Mouse (Mus musculus) forebrain, embryonic 11.5 days (tissue): Measurements from ENCODE around the gene Cnga3. TPM values are rescaled to one million over a fixed set of nuclear protein-coding genes. Genes with fewer than 3 reads are reported as not detected.

ENCODE experiments used
- ATAC-seq: fragments of 200-750 bp; cut with Nextera tagmentation; replicated peaks from 2 replicates; pipeline ENCODE4 v1.8.0; 2017; ENCODE audit warnings: moderate TSS enrichment; ENCODE audit not compliant: low FRiP score
- DNase-seq: peaks from one replicate; pipeline ENCODE4 v3.0.0-alpha.2; 2017; ENCODE audit warnings: low spot score
- H3K27ac ChIP-seq: fragments of 300-500 bp; sonication (generic); 2 replicates; pipeline ENCODE4 v1.5.1; 2014; ENCODE audit warnings: low read depth, low read length
- H3K27me3 ChIP-seq: fragments of 300-500 bp; sonication (generic); 2 replicates; pipeline ENCODE4 v1.6.1; 2014; ENCODE audit warnings: mild to moderate bottlenecking, low read length, mixed read lengths; ENCODE audit not compliant: control insufficient read depth, insufficient read depth
- H3K36me3 ChIP-seq: fragments of 300-500 bp; sonication (generic); 2 replicates; pipeline ENCODE4 v1.6.1; 2014; ENCODE audit warnings: mild to moderate bottlenecking, low read length, moderate library complexity, mixed read lengths; ENCODE audit not compliant: control insufficient read depth, insufficient read depth
- H3K4me1 ChIP-seq: fragments of 300-500 bp; sonication (generic); replicated peaks from 2 replicates; pipeline ENCODE4 v1.6.1; 2014; ENCODE audit warnings: low read length, mixed read lengths; ENCODE audit not compliant: control insufficient read depth, insufficient read depth
- H3K4me2 ChIP-seq: fragments of 300-500 bp; sonication (generic); 2 replicates; pipeline ENCODE4 v1.6.1; 2014; ENCODE audit warnings: low read depth, mild to moderate bottlenecking, low read length, moderate library complexity, mixed read lengths; ENCODE audit not compliant: severe bottlenecking
- H3K4me3 ChIP-seq: fragments of 300-500 bp; sonication (generic); 2 replicates; pipeline ENCODE4 v1.5.1; 2014; ENCODE audit warnings: low read depth, low read length
- H3K9ac ChIP-seq: fragments of 300-500 bp; sonication (generic); 2 replicates; pipeline ENCODE4 v1.6.1; 2014; ENCODE audit warnings: low read length
- H3K9me3 ChIP-seq: fragments of 300-500 bp; sonication (generic); 2 replicates; pipeline ENCODE4 v1.6.1; 2016; ENCODE audit warnings: low read length, mixed read lengths; ENCODE audit not compliant: control insufficient read depth
- WGBS: fragments of 180-500 bp; shearing (Covaris S2); extraction: QIAGEN DNeasy Blood & Tissue Kit; methylation state at CpG from one replicate; pipeline ENCODE4 v1.1.7; 2014; 5-methylcytosine and 5-hydroxymethylcytosine counted together
- polyA plus RNA-seq: library from polyadenylated mRNA; unstranded; fragments of >200 nt; fragmentation: Nextera tagmentation; extraction: Ambion mirVana; gene quantifications from 2 replicates; pipeline ENCODE4 v1.2.1, GENCODE M21; 2014

Cnga3 gene
- 0.36 TPM in 1 of 2 replicates, not detected in the other for polyA plus RNA-seq

GRCm38 (mm10) chr1:37214144-37214543, at the start of gene Cnga3:
Gene Cnga3, plus strand, starts transcription at chr1:37214434.
- Histone ChIP-seq H3K27ac (no peak within 1 kb of the TSS), H3K4me1 (no peaks in the 10 kb centered on the region), H3K9me3 (no peaks in the 10 kb centered on the region), H3K4me2 (no peak within 1 kb of the TSS), H3K36me3 (no peaks in the 10 kb centered on the region), H3K9ac (no peak within 1 kb of the TSS), H3K27me3 (no peaks in the 10 kb centered on the region), H3K4me3 (no peak within 1 kb of the TSS)
- DNase-seq: no peak
- WGBS: 60% methylated on average over 1 of the region's 1 CpGs
- ATAC-seq: no peak

DNA sequence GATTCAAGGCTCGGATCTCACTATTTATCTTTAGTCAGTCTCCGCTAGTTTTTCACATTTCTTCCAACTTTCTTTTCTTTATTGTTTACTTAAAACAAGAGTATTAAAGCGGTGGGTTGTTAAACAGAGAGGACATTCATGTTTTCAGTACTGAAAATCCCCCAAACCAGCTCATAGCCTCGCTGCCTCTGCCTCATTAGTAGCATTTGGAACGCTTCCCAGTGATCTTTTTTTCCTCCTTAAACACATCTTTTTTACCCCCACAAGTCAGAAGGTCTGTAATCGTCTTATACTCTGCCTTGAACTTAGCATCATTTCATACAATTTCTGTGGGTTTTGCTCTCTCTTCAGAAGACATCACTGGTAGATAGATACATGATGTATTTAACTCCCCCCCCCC, 48.2 kb upstream of the Cnga3 start:
- WGBS: 63% methylated on average over 6 of the region's 6 CpGs
- DNase-seq (no peak), ATAC-seq (no peak)
- Histone ChIP-seq H3K9ac (no peak overlapping the region), H3K4me3 (no peak overlapping the region), H3K4me2 (no peak overlapping the region), H3K27me3 (no peaks in the 10 kb centered on the region), H3K9me3 (no peaks in the 10 kb centered on the region), H3K4me1 (no peaks in the 10 kb centered on the region), H3K27ac (no peak overlapping the region), H3K36me3 (no peaks in the 10 kb centered on the region)

DNA sequence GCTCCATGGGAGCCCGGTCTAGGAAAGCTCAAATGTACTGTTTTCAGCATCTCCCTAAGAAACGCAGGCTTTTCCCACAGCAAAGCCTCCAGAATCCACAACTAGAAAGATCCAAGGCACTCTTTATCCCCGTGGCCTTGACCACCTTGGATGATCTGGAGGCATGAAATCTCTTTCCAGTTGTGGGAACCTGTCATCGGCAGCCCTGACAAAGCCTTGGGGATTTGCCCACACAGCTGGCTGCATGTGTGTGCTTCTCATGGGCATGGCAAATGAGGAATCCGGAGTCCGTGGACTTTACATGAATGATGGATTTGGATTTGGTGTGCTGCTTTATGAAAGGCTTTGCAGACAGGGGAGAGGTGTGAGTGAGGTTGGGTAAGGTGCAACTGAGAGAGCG, 46.3 kb upstream of the Cnga3 start:
- 81% methylated on average over 7 of the region's 7 CpGs for WGBS
- no peak for ATAC-seq

GRCm38 (mm10) chr1:37177874-37178273, 36.4 kb upstream of the Cnga3 start:
- no peak for DNase-seq
- no peaks in the 10 kb centered on the region for H3K27me3 ChIP-seq

More for the DNA sequence above, 46.3 kb upstream of the Cnga3 start:
- Histone ChIP-seq H3K27ac (no peak overlapping the region), H3K27me3 (no peaks in the 10 kb centered on the region), H3K4me3 (no peak overlapping the region), H3K9ac (no peak overlapping the region), H3K9me3 (no peaks in the 10 kb centered on the region), H3K36me3 (no peaks in the 10 kb centered on the region), H3K4me2 (no peak overlapping the region), H3K4me1 (no peaks in the 10 kb centered on the region)
- no peak for DNase-seq

GRCm38 (mm10) chr1:37179852-37180251, 34.4 kb upstream of the Cnga3 start:
- Histone ChIP-seq H3K9ac (no peak overlapping the region), H3K36me3 (no peaks in the 10 kb centered on the region), H3K27me3 (no peaks in the 10 kb centered on the region), H3K9me3 (no peaks in the 10 kb centered on the region), H3K27ac (no peak overlapping the region), H3K4me2 (no peak overlapping the region), H3K4me3 (no peak overlapping the region), H3K4me1 (no peaks in the 10 kb centered on the region)
- 74% methylated on average over 5 of the region's 5 CpGs for WGBS
- ATAC-seq (no peak), DNase-seq (no peak)

More at GRCm38 (mm10) chr1:37177874-37178273, 36.4 kb upstream of the Cnga3 start:
- WGBS: 88% methylated on average over 2 of the region's 2 CpGs
- Histone ChIP-seq H3K9me3 (no peaks in the 10 kb centered on the region), H3K27ac (no peak overlapping the region), H3K9ac (no peak overlapping the region), H3K36me3 (no peaks in the 10 kb centered on the region), H3K4me2 (no peak overlapping the region), H3K4me3 (no peak overlapping the region), H3K4me1 (no peaks in the 10 kb centered on the region)
- no peak for ATAC-seq

DNA sequence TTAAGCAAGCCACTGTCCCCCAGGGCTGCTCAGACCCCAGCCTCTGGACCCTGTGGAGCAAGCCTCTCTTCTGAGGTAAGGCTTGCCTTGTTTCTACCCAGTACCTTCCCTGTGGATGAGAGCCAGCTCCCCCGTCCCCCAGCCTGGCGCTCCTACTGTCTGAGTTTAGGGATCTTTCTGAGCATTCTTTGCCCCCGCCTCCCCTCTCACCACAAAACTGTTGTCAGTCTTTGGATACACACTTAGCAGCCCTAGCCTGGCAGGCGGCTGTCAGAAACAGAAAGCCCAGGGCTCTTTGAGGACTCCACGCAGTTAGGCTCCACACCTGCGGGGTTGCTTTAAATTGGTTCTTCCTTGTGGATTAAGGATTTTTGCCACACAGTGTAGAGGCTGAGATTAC, 27.2 kb upstream of the Cnga3 start:
- 53% methylated on average over 6 of the region's 6 CpGs for WGBS

DNA sequence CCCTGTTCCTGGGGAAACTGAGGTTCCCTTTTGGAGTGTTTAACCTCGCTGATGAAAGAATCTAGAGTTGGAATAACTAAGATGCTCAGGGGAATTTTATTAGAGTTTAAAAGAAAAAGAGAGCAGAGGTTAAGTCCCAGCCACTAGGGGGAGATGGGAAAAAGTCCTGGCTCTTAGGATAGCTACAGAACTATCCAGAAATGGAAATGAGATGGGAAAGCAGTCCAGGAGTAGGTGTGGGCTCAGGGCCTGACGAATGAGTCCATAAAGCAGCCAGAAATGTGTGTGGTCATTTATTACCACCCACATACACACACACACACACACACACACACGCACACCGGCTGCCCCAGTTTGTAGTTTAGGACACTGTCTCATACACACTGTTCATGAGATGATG, 19.6 kb upstream of the Cnga3 start:
- WGBS: 63% methylated on average over 4 of the region's 4 CpGs
- Histone ChIP-seq H3K4me3 (no peak overlapping the region), H3K4me1 (no peaks in the 10 kb centered on the region), H3K9ac (no peak overlapping the region), H3K27me3 (no peaks in the 10 kb centered on the region), H3K4me2 (no peak overlapping the region), H3K9me3 (no peaks in the 10 kb centered on the region), H3K27ac (no peak overlapping the region), H3K36me3 (no peaks in the 10 kb centered on the region)
- no peak for DNase-seq
- ATAC-seq: no peak

More for the DNA sequence above, 27.2 kb upstream of the Cnga3 start:
- no peaks in the 10 kb centered on the region for H3K27me3 ChIP-seq
- H3K9ac ChIP-seq: no peak overlapping the region
- H3K27ac ChIP-seq: no peak overlapping the region
- H3K4me1 ChIP-seq: no peaks in the 10 kb centered on the region
- no peaks in the 10 kb centered on the region for H3K36me3 ChIP-seq
- H3K9me3 ChIP-seq: no peaks in the 10 kb centered on the region
- DNase-seq (peak; percentile 51), ATAC-seq (no peak)
- no peak overlapping the region for H3K4me2 ChIP-seq
- H3K4me3 ChIP-seq: no peak overlapping the region

DNA sequence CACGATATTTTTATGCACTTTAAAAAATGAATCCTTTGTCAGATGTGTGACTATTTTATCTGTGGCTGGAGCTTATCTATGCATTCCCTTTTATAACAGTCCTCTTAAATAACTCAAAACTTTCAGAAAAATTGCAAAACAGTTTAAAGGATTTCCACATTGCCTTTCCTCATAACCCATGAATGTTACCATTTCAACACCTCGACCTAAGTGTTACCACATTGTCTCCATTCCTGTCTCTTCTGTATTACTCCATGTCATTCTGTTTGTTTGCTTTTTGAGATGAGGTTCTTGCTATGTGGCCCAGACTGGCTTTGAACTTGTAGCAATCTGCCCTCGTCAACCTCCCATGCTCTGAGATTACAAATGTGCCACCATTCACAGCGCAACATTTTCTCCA, 12.8 kb upstream of the Cnga3 start:
- 87% methylated on average over 4 of the region's 4 CpGs for WGBS
- DNase-seq (no peak), ATAC-seq (no peak)
- H3K36me3 ChIP-seq: no peaks in the 10 kb centered on the region
- no peak overlapping the region for H3K9ac ChIP-seq
- no peak overlapping the region for H3K4me3 ChIP-seq
- H3K27me3 ChIP-seq: no peaks in the 10 kb centered on the region
- H3K9me3 ChIP-seq: no peaks in the 10 kb centered on the region
- no peak overlapping the region for H3K27ac ChIP-seq
- no peaks in the 10 kb centered on the region for H3K4me1 ChIP-seq
- no peak overlapping the region for H3K4me2 ChIP-seq

GRCm38 (mm10) chr1:37207743-37208142, 6.5 kb upstream of the Cnga3 start:
- WGBS: 84% methylated on average over 8 of the region's 8 CpGs
- no peaks in the 10 kb centered on the region for H3K9me3 ChIP-seq
- ATAC-seq: no peak

More at GRCm38 (mm10) chr1:37207743-37208142, 6.5 kb upstream of the Cnga3 start:
- H3K27me3 ChIP-seq: no peaks in the 10 kb centered on the region
- no peaks in the 10 kb centered on the region for H3K36me3 ChIP-seq
- H3K4me1 ChIP-seq: no peaks in the 10 kb centered on the region
- no peak for DNase-seq
- no peak overlapping the region for H3K4me3 ChIP-seq
- H3K4me2 ChIP-seq: no peak overlapping the region
- H3K9ac ChIP-seq: no peak overlapping the region
- H3K27ac ChIP-seq: no peak overlapping the region
